In genomic region chr15:102977423-102977974, GRCm38 (mm10) we compare ENCODE assay signal across 12 mouse cellular contexts. TPM values are rescaled to one million over a fixed set of nuclear protein-coding genes. Genes with fewer than 3 reads are reported as not detected.
A peak's percentile ranks its signal among the peaks of the same experiment; 100 is the strongest.
DNase-seq lines count a peak whose midpoint lies in the region; ATAC-seq lines count a peak whose summit lies in the region.
"Had no signal": no experiment of that assay in that cellular context is flagged by ENCODE, and none has a peak within 500 bp of the region (broad histone marks: within the 10 kb centered on the region; RNA-seq: fewer than 3 reads in every experiment).

No protein-coding gene starts in this region.

- no peak overlapping the region for H3K27ac ChIP-seq in heart, embryonic 12.5 days (ENCODE audit: poor library complexity, severe bottlenecking)
- no peak overlapping the region for H3K27ac ChIP-seq in limb, embryonic 13.5 days
- no peak overlapping the region for H3K27ac ChIP-seq in stomach, embryonic 16.5 days (ENCODE audit: low read length)
- H3K27ac ChIP-seq: forebrain, embryonic 13.5 days had no signal

- no peaks in the 10 kb centered on the region for H3K9me3 ChIP-seq in heart, embryonic 12.5 days (replicated peaks)
- H3K9me3 ChIP-seq in megakaryocyte, embryonic 14.5 days = no peaks in the 10 kb centered on the region
- H3K9me3 ChIP-seq in limb, embryonic 13.5 days = no peaks in the 10 kb centered on the region
- no peaks in the 10 kb centered on the region for H3K9me3 ChIP-seq in stomach, embryonic 16.5 days (replicated peaks; ENCODE audit: control insufficient read depth, low read length)
- H3K9me3 ChIP-seq: forebrain, embryonic 13.5 days had no signal

- WGBS in heart, embryonic 12.5 days = 3% methylated on average over 16 of the region's 16 CpGs
- 6% methylated on average over 16 of the region's 16 CpGs for WGBS in limb, embryonic 13.5 days
- WGBS in stomach, embryonic 16.5 days = 5% methylated on average over 16 of the region's 16 CpGs

- intact Hi-C loops in heart, postnatal 25 days (cut with DNase I) = no loop called here

- peaks cover 98% of the 10 kb centered on the region for H3K27me3 ChIP-seq in heart, embryonic 12.5 days (replicated peaks)
- peaks cover 97% of the 10 kb centered on the region for H3K27me3 ChIP-seq in megakaryocyte, embryonic 14.5 days (replicated peaks)
- peaks cover 100% of the 10 kb centered on the region for H3K27me3 ChIP-seq in limb, embryonic 13.5 days
- H3K27me3 ChIP-seq in stomach, embryonic 16.5 days (ENCODE audit: control insufficient read depth, insufficient read depth, low read length) = peaks cover 90% of the 10 kb centered on the region

- no peak for ATAC-seq in heart, embryonic 12.5 days (ENCODE audit: insufficient number of reproducible peaks, low FRiP score)
- ATAC-seq in megakaryocyte, adult 5-6 weeks (ENCODE audit: poor library complexity, severe bottlenecking) = no peak
- ATAC-seq in limb, embryonic 13.5 days (ENCODE audit: low FRiP score, low read depth) = no peak
- no peak for ATAC-seq in stomach, embryonic 16.5 days (ENCODE audit: insufficient read depth, low FRiP score)
- ATAC-seq: forebrain, embryonic 13.5 days had no signal

- H3K4me2 ChIP-seq in heart, embryonic 12.5 days = peak overlapping the region; percentile 50
- H3K4me2 ChIP-seq in limb, embryonic 13.5 days (replicated peaks) = peak overlapping the region; percentile 59
- peak overlapping the region; percentile 27; the same call in 1 of the 2 replicates for H3K4me2 ChIP-seq in stomach, embryonic 16.5 days (ENCODE audit: low read depth, low read length)
- H3K4me2 ChIP-seq: forebrain, embryonic 13.5 days had no signal

- peak overlapping the region; percentile 33 for H3K4me3 ChIP-seq in heart, embryonic 12.5 days
- H3K4me3 ChIP-seq in megakaryocyte, embryonic 14.5 days (replicated peaks) = peak overlapping the region; percentile 86
- peak overlapping the region; percentile 38 for H3K4me3 ChIP-seq in limb, embryonic 13.5 days
- peak overlapping the region; percentile 25 for H3K4me3 ChIP-seq in stomach, embryonic 16.5 days (replicated peaks; ENCODE audit: low read length)
- H3K4me3 ChIP-seq: forebrain, embryonic 13.5 days had no signal

- no peak for DNase-seq in heart, postnatal 25 days (ENCODE audit: low spot score)
- no peak for DNase-seq in adrenal gland, adult 2 months
- DNase-seq in adrenal gland, postnatal 4 days (ENCODE audit: low spot score in 2 of 2) = no peak
- DNase-seq: cerebellum, postnatal 14 days had no signal

- no peak overlapping the region for H3K9ac ChIP-seq in heart, embryonic 12.5 days
- H3K9ac ChIP-seq in limb, embryonic 13.5 days = peak overlapping the region; percentile 60
- no peak overlapping the region for H3K9ac ChIP-seq in stomach, embryonic 16.5 days (ENCODE audit: low read length)
- H3K9ac ChIP-seq: forebrain, embryonic 13.5 days had no signal

- H3K4me1 ChIP-seq in heart, embryonic 12.5 days (replicated peaks) = peaks cover 15% of the 10 kb centered on the region
- H3K4me1 ChIP-seq in megakaryocyte, embryonic 14.5 days = peaks cover 41% of the 10 kb centered on the region
- H3K4me1 ChIP-seq in limb, embryonic 13.5 days = peaks cover 35% of the 10 kb centered on the region
- H3K4me1 ChIP-seq in stomach, embryonic 16.5 days (ENCODE audit: control insufficient read depth, insufficient read depth, low read length) = 0 out of 2 replicates have a peak, but pooled peaks cover 3% of the 10 kb centered on the region

- no peaks in the 10 kb centered on the region for H3K36me3 ChIP-seq in heart, embryonic 12.5 days
- no peaks in the 10 kb centered on the region for H3K36me3 ChIP-seq in megakaryocyte, embryonic 14.5 days (replicated peaks; ENCODE audit: low read length)
- no peaks in the 10 kb centered on the region for H3K36me3 ChIP-seq in limb, embryonic 13.5 days
- no peaks in the 10 kb centered on the region for H3K36me3 ChIP-seq in stomach, embryonic 16.5 days (ENCODE audit: control insufficient read depth, insufficient read depth, low read length)

RNA-seq across cellular contexts. Expression of gene Hoxc9, which starts 1.3 kb away (rescaled TPM):
- polyA plus RNA-seq in heart, embryonic 12.5 days (2016; fragmentation: Nextera tagmentation; extraction: Ambion mirVana) = not detected in 2 replicates
- total RNA-seq in heart, postnatal 25 days (2021) = not detected
- not detected in 2 replicates for polyA plus RNA-seq in megakaryocyte, embryonic 14.5 days (2012; ENCODE audit: insufficient read depth, low replicate concordance)
- not detected in 2 replicates for total RNA-seq in megakaryocyte, adult 5-6 weeks (2015)
- total RNA-seq in megakaryocyte, adult 5-6 weeks (2017) = not detected in 2 replicates
- 1.7 and 2.1 TPM in 2 replicates for polyA plus RNA-seq in limb, embryonic 13.5 days (2015; fragmentation: Nextera tagmentation; extraction: Ambion mirVana)
- not detected in 2 replicates for polyA plus RNA-seq in stomach, embryonic 16.5 days (2015; fragmentation: Nextera tagmentation; extraction: Ambion mirVana)
- total RNA-seq in adrenal gland, adult 2 months (2021) = 1 to 10 TPM in 1 of 2 experiments, under 1 TPM in 1; 0.49 to 1.8 TPM
- 3.7 and 6.7 TPM in 2 replicates for polyA plus RNA-seq in adrenal gland, adult 2 months (2012; rRNA removed)
- 1 to 10 TPM; 3.0 to 4.8 TPM for total RNA-seq in adrenal gland, postnatal 4 days (2021)
- total RNA-seq: hematopoietic stem cell, adult 5-6 weeks; left cerebral cortex, adult 8-10 months had no signal
- polyA plus RNA-seq: forebrain, embryonic 13.5 days had no signal

RNA-seq across cellular contexts. Expression of gene Hoxc5, which starts 10.3 kb away (rescaled TPM):
- 0.38 and 0.39 TPM in 2 replicates for polyA plus RNA-seq in heart, embryonic 12.5 days (2016; fragmentation: Nextera tagmentation; extraction: Ambion mirVana)
- not detected for total RNA-seq in heart, postnatal 25 days (2021)
- not detected in 2 replicates for polyA plus RNA-seq in megakaryocyte, embryonic 14.5 days (2012; ENCODE audit: insufficient read depth, low replicate concordance)
- total RNA-seq in megakaryocyte, adult 5-6 weeks (2015) = not detected in 2 replicates
- total RNA-seq in megakaryocyte, adult 5-6 weeks (2017) = not detected in 2 replicates
- 5.2 and 6.7 TPM in 2 replicates for polyA plus RNA-seq in limb, embryonic 13.5 days (2015; fragmentation: Nextera tagmentation; extraction: Ambion mirVana)
- 17.5 and 19.4 TPM in 2 replicates for polyA plus RNA-seq in stomach, embryonic 16.5 days (2015; fragmentation: Nextera tagmentation; extraction: Ambion mirVana)
- total RNA-seq in adrenal gland, adult 2 months (2021) = 10 to 100 TPM in 1 of 2 experiments, 1 to 10 TPM in 1; 6.7 to 10.3 TPM
- polyA plus RNA-seq in adrenal gland, adult 2 months (2012; rRNA removed) = 7.0 and 7.5 TPM in 2 replicates
- total RNA-seq in adrenal gland, postnatal 4 days (2021) = 1 to 10 TPM; 7.9 to 8.0 TPM
- total RNA-seq: hematopoietic stem cell, adult 5-6 weeks; left cerebral cortex, adult 8-10 months had no signal
- polyA plus RNA-seq: forebrain, embryonic 13.5 days had no signal

RNA-seq across cellular contexts. Expression of gene Hoxc10, which starts 10.9 kb away (rescaled TPM):
- not detected in 2 replicates for polyA plus RNA-seq in heart, embryonic 12.5 days (2016; fragmentation: Nextera tagmentation; extraction: Ambion mirVana)
- not detected for total RNA-seq in heart, postnatal 25 days (2021)
- 0.08 TPM in 1 of 2 replicates, not detected in the other for polyA plus RNA-seq in megakaryocyte, embryonic 14.5 days (2012; ENCODE audit: insufficient read depth, low replicate concordance)
- total RNA-seq in megakaryocyte, adult 5-6 weeks (2015) = not detected in 2 replicates
- total RNA-seq in megakaryocyte, adult 5-6 weeks (2017) = not detected in 2 replicates
- 11.0 and 11.3 TPM in 2 replicates for polyA plus RNA-seq in limb, embryonic 13.5 days (2015; fragmentation: Nextera tagmentation; extraction: Ambion mirVana)
- polyA plus RNA-seq in stomach, embryonic 16.5 days (2015; fragmentation: Nextera tagmentation; extraction: Ambion mirVana) = 0.06 TPM in 1 of 2 replicates, not detected in the other
- under 1 TPM; 0.31 to 0.43 TPM for total RNA-seq in adrenal gland, adult 2 months (2021)
- polyA plus RNA-seq in adrenal gland, adult 2 months (2012; rRNA removed) = 0.10 TPM in 1 of 2 replicates, not detected in the other
- 1 to 10 TPM; 1.2 to 5.6 TPM for total RNA-seq in adrenal gland, postnatal 4 days (2021)
- total RNA-seq: hematopoietic stem cell, adult 5-6 weeks; left cerebral cortex, adult 8-10 months had no signal
- polyA plus RNA-seq: forebrain, embryonic 13.5 days had no signal

RNA-seq across cellular contexts. Expression of gene Hoxc8, which starts 12.9 kb away (rescaled TPM):
- polyA plus RNA-seq in heart, embryonic 12.5 days (2016; fragmentation: Nextera tagmentation; extraction: Ambion mirVana) = 0.11 TPM in 1 of 2 replicates, not detected in the other
- not detected for total RNA-seq in heart, postnatal 25 days (2021)
- polyA plus RNA-seq in megakaryocyte, embryonic 14.5 days (2012; ENCODE audit: insufficient read depth, low replicate concordance) = 0.04 TPM in 1 of 2 replicates, not detected in the other
- not detected in 2 replicates for total RNA-seq in megakaryocyte, adult 5-6 weeks (2015)
- not detected in 2 replicates for total RNA-seq in megakaryocyte, adult 5-6 weeks (2017)
- 2.7 and 3.0 TPM in 2 replicates for polyA plus RNA-seq in limb, embryonic 13.5 days (2015; fragmentation: Nextera tagmentation; extraction: Ambion mirVana)
- 2.0 and 2.5 TPM in 2 replicates for polyA plus RNA-seq in stomach, embryonic 16.5 days (2015; fragmentation: Nextera tagmentation; extraction: Ambion mirVana)
- total RNA-seq in adrenal gland, adult 2 months (2021) = 10 to 100 TPM; 30.6 to 40.1 TPM
- 13.4 and 17.9 TPM in 2 replicates for polyA plus RNA-seq in adrenal gland, adult 2 months (2012; rRNA removed)
- 10 to 100 TPM; 22.2 to 22.7 TPM for total RNA-seq in adrenal gland, postnatal 4 days (2021)
- total RNA-seq: hematopoietic stem cell, adult 5-6 weeks; left cerebral cortex, adult 8-10 months had no signal
- polyA plus RNA-seq: forebrain, embryonic 13.5 days had no signal

RNA-seq across cellular contexts. Expression of gene Hoxc6, which starts 20.6 kb away (rescaled TPM):
- 0.18 and 0.82 TPM in 2 replicates for polyA plus RNA-seq in heart, embryonic 12.5 days (2016; fragmentation: Nextera tagmentation; extraction: Ambion mirVana)
- total RNA-seq in heart, postnatal 25 days (2021) = not detected
- polyA plus RNA-seq in megakaryocyte, embryonic 14.5 days (2012; ENCODE audit: insufficient read depth, low replicate concordance) = not detected in 2 replicates
- not detected in 2 replicates for total RNA-seq in megakaryocyte, adult 5-6 weeks (2015)
- total RNA-seq in megakaryocyte, adult 5-6 weeks (2017) = not detected in 2 replicates
- polyA plus RNA-seq in limb, embryonic 13.5 days (2015; fragmentation: Nextera tagmentation; extraction: Ambion mirVana) = 2.5 and 2.8 TPM in 2 replicates
- polyA plus RNA-seq in stomach, embryonic 16.5 days (2015; fragmentation: Nextera tagmentation; extraction: Ambion mirVana) = 3.3 and 3.8 TPM in 2 replicates
- 10 to 100 TPM; 52.2 to 60.3 TPM for total RNA-seq in adrenal gland, adult 2 months (2021)
- 41.6 and 58.1 TPM in 2 replicates for polyA plus RNA-seq in adrenal gland, adult 2 months (2012; rRNA removed)
- total RNA-seq in adrenal gland, postnatal 4 days (2021) = 10 to 100 TPM; 40.3 to 41.5 TPM
- total RNA-seq: hematopoietic stem cell, adult 5-6 weeks; left cerebral cortex, adult 8-10 months had no signal
- polyA plus RNA-seq: forebrain, embryonic 13.5 days had no signal

Comparison
In these comparisons a context has a peak if more than half of its experiments do, and no peak if none do; other contexts are left out.
1. H3K4me3 ChIP-seq: peak in every context shown above with its lines; median percentile 86 in megakaryocyte, embryonic 14.5 days; 38 in limb, embryonic 13.5 days; 33 in heart, embryonic 12.5 days; 25 in stomach, embryonic 16.5 days.
2. RNA of gene Hoxc10, which starts 10.9 kb away (polyA plus RNA-seq): 11.0 to 11.3 TPM in limb, embryonic 13.5 days; 0.08 TPM in megakaryocyte, embryonic 14.5 days, 0.06 TPM in stomach, embryonic 16.5 days, 0.10 TPM in adrenal gland, adult 2 months and not detected in heart, embryonic 12.5 days; every median in the first group is over 10 times any median in the second.
3. Peak in every context shown above with its lines, with median percentiles within 50 percentile points of each other: H3K4me2 ChIP-seq.